Mouse (Mus musculus): Measurements from ENCODE around the gene Mapkapk2.

- TF ChIP-seq CTCF (IDR thresholded peaks at IDR 0.05; ENCODE audit: low read depth) (no peak), EP300 (optimal IDR thresholded peaks at IDR 0.05) (no peak)
These were observed 11.5 kb downstream of the Mapkapk2 start for GRCm38 (mm10) chr1:131085957-131086739.
